Mouse (Mus musculus): ENCODE data around the gene Oxld1. TPM values are rescaled to one million over a fixed set of nuclear protein-coding genes. Genes with fewer than 3 reads are reported as not detected.

The Oxld1 gene
- polyA plus RNA-seq, 1 experiment = 23.6 TPM

GRCm38 (mm10) chr11:120498891-120499290 is 41.0 kb upstream of the Oxld1 start:
- Histone ChIP-seq H3K36me3 (ENCODE audit: control insufficient read depth, insufficient read depth, low read length) (peaks cover 53% of the 10 kb centered on the region), H3K27me3 (ENCODE audit: control insufficient read depth, insufficient read depth, low read length) (no peaks in the 10 kb centered on the region), H3K4me3 (ENCODE audit: low read depth, low read length) (no peak overlapping the region), H3K27ac (ENCODE audit: insufficient read depth, low read depth, low read length) (no peak overlapping the region), H3K4me1 (ENCODE audit: control insufficient read depth, insufficient read depth, insufficient read length, low read length) (peaks cover 21% of the 10 kb centered on the region; the same call in 1 of the 2 replicates)
- no peak for TF ChIP-seq CTCF (IDR thresholded peaks at IDR 0.05; ENCODE audit: extremely low read depth, insufficient read length, insufficient replicate concordance, low read depth, low read length)
- TF ChIP-seq POLR2A (IDR thresholded peaks at IDR 0.05; ENCODE audit: low read depth, low read length) = no peak
- WGBS = 83% methylated on average over 5 of the region's 5 CpGs

GRCm38 (mm10) chr11:120498226-120498625 is 40.4 kb upstream of the Oxld1 start:
- Histone ChIP-seq H3K4me3 (ENCODE audit: low read depth, low read length) (no peak overlapping the region), H3K27me3 (ENCODE audit: control insufficient read depth, insufficient read depth, low read length) (no peaks in the 10 kb centered on the region), H3K36me3 (ENCODE audit: control insufficient read depth, insufficient read depth, low read length) (peaks cover 53% of the 10 kb centered on the region), H3K4me1 (ENCODE audit: control insufficient read depth, insufficient read depth, insufficient read length, low read length) (peaks cover 24% of the 10 kb centered on the region; the same call in 1 of the 2 replicates), H3K27ac (ENCODE audit: insufficient read depth, low read depth, low read length) (no peak overlapping the region)
- WGBS = 82% methylated on average over 12 of the region's 12 CpGs
- TF ChIP-seq POLR2A (IDR thresholded peaks at IDR 0.05; ENCODE audit: low read depth, low read length) (no peak), CTCF (IDR thresholded peaks at IDR 0.05; ENCODE audit: extremely low read depth, insufficient read length, insufficient replicate concordance, low read depth, low read length) (no peak)

- peaks cover 24% of the 10 kb centered on the region; the same call in 1 of the 2 replicates for H3K4me1 ChIP-seq (ENCODE audit: control insufficient read depth, insufficient read depth, insufficient read length, low read length)
- 87% methylated on average over 3 of the region's 3 CpGs for WGBS
- H3K27ac ChIP-seq (ENCODE audit: insufficient read depth, low read depth, low read length) = no peak overlapping the region
- H3K4me3 ChIP-seq (ENCODE audit: low read depth, low read length) = no peak overlapping the region
- H3K36me3 ChIP-seq (ENCODE audit: control insufficient read depth, insufficient read depth, low read length) = peaks cover 53% of the 10 kb centered on the region
- no peaks in the 10 kb centered on the region for H3K27me3 ChIP-seq (ENCODE audit: control insufficient read depth, insufficient read depth, low read length)
- TF ChIP-seq CTCF (IDR thresholded peaks at IDR 0.05; ENCODE audit: extremely low read depth, insufficient read length, insufficient replicate concordance, low read depth, low read length) (no peak), POLR2A (IDR thresholded peaks at IDR 0.05; ENCODE audit: low read depth, low read length) (no peak)
Observed at GRCm38 (mm10) chr11:120497436-120497835, 39.6 kb upstream of the Oxld1 start.

GRCm38 (mm10) chr11:120493911-120494310 is 36.0 kb upstream of the Oxld1 start:
- WGBS = 59% methylated on average over 3 of the region's 3 CpGs
- TF ChIP-seq POLR2A (IDR thresholded peaks at IDR 0.05; ENCODE audit: low read depth, low read length) (no peak), CTCF (IDR thresholded peaks at IDR 0.05; ENCODE audit: extremely low read depth, insufficient read length, insufficient replicate concordance, low read depth, low read length) (no peak)
- no peak overlapping the region; the same call in 1 of the 2 replicates for H3K4me3 ChIP-seq (ENCODE audit: low read depth, low read length)
- peaks cover 28% of the 10 kb centered on the region for H3K4me1 ChIP-seq (ENCODE audit: control insufficient read depth, insufficient read depth, insufficient read length, low read length)
- no peak overlapping the region for H3K27ac ChIP-seq (ENCODE audit: insufficient read depth, low read depth, low read length)
- no peaks in the 10 kb centered on the region for H3K27me3 ChIP-seq (ENCODE audit: control insufficient read depth, insufficient read depth, low read length)
- H3K36me3 ChIP-seq (ENCODE audit: control insufficient read depth, insufficient read depth, low read length) = peaks cover 48% of the 10 kb centered on the region

- H3K27ac ChIP-seq (ENCODE audit: insufficient read depth, low read depth, low read length) = peak overlapping the region; percentile 78; the same call in 1 of the 2 replicates
- H3K4me1 ChIP-seq (ENCODE audit: control insufficient read depth, insufficient read depth, insufficient read length, low read length) = peaks cover 28% of the 10 kb centered on the region
- no peaks in the 10 kb centered on the region for H3K27me3 ChIP-seq (ENCODE audit: control insufficient read depth, insufficient read depth, low read length)
- peak overlapping the region; percentile 48 for H3K4me3 ChIP-seq (ENCODE audit: low read depth, low read length)
- peaks cover 47% of the 10 kb centered on the region for H3K36me3 ChIP-seq (ENCODE audit: control insufficient read depth, insufficient read depth, low read length)
- 10% methylated on average over 3 of the region's 3 CpGs for WGBS
- no peak for TF ChIP-seq POLR2A (IDR thresholded peaks at IDR 0.05; ENCODE audit: low read depth, low read length)
- TF ChIP-seq CTCF (IDR thresholded peaks at IDR 0.05; ENCODE audit: extremely low read depth, insufficient read length, insufficient replicate concordance, low read depth, low read length) = no peak
Observed at GRCm38 (mm10) chr11:120493351-120493750, 35.5 kb upstream of the Oxld1 start.

GRCm38 (mm10) chr11:120492878-120493203 is 35.0 kb upstream of the Oxld1 start:
- Histone ChIP-seq H3K4me3 (ENCODE audit: low read depth, low read length) (peak overlapping the region; percentile 88), H3K4me1 (ENCODE audit: control insufficient read depth, insufficient read depth, insufficient read length, low read length) (peaks cover 28% of the 10 kb centered on the region), H3K27ac (ENCODE audit: insufficient read depth, low read depth, low read length) (peak overlapping the region; percentile 78), H3K27me3 (ENCODE audit: control insufficient read depth, insufficient read depth, low read length) (no peaks in the 10 kb centered on the region), H3K36me3 (ENCODE audit: control insufficient read depth, insufficient read depth, low read length) (peaks cover 47% of the 10 kb centered on the region)
- WGBS = 16% methylated on average over 3 of the region's 3 CpGs
- no peak for TF ChIP-seq POLR2A (IDR thresholded peaks at IDR 0.05; ENCODE audit: low read depth, low read length)
- no peak for TF ChIP-seq CTCF (IDR thresholded peaks at IDR 0.05; ENCODE audit: extremely low read depth, insufficient read length, insufficient replicate concordance, low read depth, low read length)

GRCm38 (mm10) chr11:120492024-120492877 is 34.4 kb upstream of the Oxld1 start:
- TF ChIP-seq CTCF (IDR thresholded peaks at IDR 0.05; ENCODE audit: extremely low read depth, insufficient read length, insufficient replicate concordance, low read depth, low read length) (no peak; the same call in 1 of the 2 replicates), POLR2A (IDR thresholded peaks at IDR 0.05; ENCODE audit: low read depth, low read length) (no peak)
- H3K4me3 ChIP-seq (ENCODE audit: low read depth, low read length) = peak overlapping the region; percentile 88
- H3K27ac ChIP-seq (ENCODE audit: insufficient read depth, low read depth, low read length) = peak overlapping the region; percentile 78
- H3K4me1 ChIP-seq (ENCODE audit: control insufficient read depth, insufficient read depth, insufficient read length, low read length) = peaks cover 30% of the 10 kb centered on the region
- peaks cover 47% of the 10 kb centered on the region for H3K36me3 ChIP-seq (ENCODE audit: control insufficient read depth, insufficient read depth, low read length)
- under 1% methylated on average over 48 of the region's 48 CpGs for WGBS
- H3K27me3 ChIP-seq (ENCODE audit: control insufficient read depth, insufficient read depth, low read length) = no peaks in the 10 kb centered on the region
